Mouse (Mus musculus) embryo, embryonic 10.5 days (tissue): ENCODE data around the gene Gm17349.
"Not testable (repeated sequence)": the region's sequence is repeated elsewhere in the genome, so short reads cannot be mapped to it uniquely, and the experiment has no call there.

ENCODE experiments used
- DNase-seq: peaks from one replicate; pipeline ENCODE4 v3.0.0-alpha.2; 2015; ENCODE audit warnings: low spot score

Gene Gm17349

GRCm38 (mm10) chr15:99705440-99706048, at the start of gene Gm17349:
TSS of gene Gm17349 (minus strand) at chr15:99705490.
- peak; percentile 84 for DNase-seq

- DNase-seq = no peak
Observed at GRCm38 (mm10) chr15:99754204-99754603, 48.9 kb upstream of the Gm17349 start.

GRCm38 (mm10) chr15:99740229-99740628, 34.9 kb upstream of the Gm17349 start:
- DNase-seq = no peak

- no peak for DNase-seq
Observed at GRCm38 (mm10) chr15:99736675-99737074, 31.4 kb upstream of the Gm17349 start.

GRCm38 (mm10) chr15:99735631-99736030, 30.3 kb upstream of the Gm17349 start:
- no peak for DNase-seq

GRCm38 (mm10) chr15:99733186-99733585, 27.9 kb upstream of the Gm17349 start:
- DNase-seq = no peak

- no peak for DNase-seq
Observed at GRCm38 (mm10) chr15:99731678-99732077, 26.4 kb upstream of the Gm17349 start.

- DNase-seq = no peak
Observed at GRCm38 (mm10) chr15:99731167-99731566, 25.9 kb upstream of the Gm17349 start.

- no peak for DNase-seq
Observed at GRCm38 (mm10) chr15:99729056-99729783, 23.9 kb upstream of the Gm17349 start.

- DNase-seq = no peak
Observed at GRCm38 (mm10) chr15:99728211-99728610, 22.9 kb upstream of the Gm17349 start.

- no peak for DNase-seq
Observed at GRCm38 (mm10) chr15:99727525-99727924, 22.2 kb upstream of the Gm17349 start.

- not testable (repeated sequence) for DNase-seq
Observed at GRCm38 (mm10) chr15:99727039-99727438, 21.7 kb upstream of the Gm17349 start.

GRCm38 (mm10) chr15:99726549-99726948, 21.3 kb upstream of the Gm17349 start:
- DNase-seq = no peak

- DNase-seq = peak; percentile 99
Observed at GRCm38 (mm10) chr15:99725341-99726155, 20.3 kb upstream of the Gm17349 start, which contains the start of gene Cox14. TSS of gene Cox14 (plus strand) at chr15:99725618.

- peak; percentile 86 for DNase-seq
Observed at GRCm38 (mm10) chr15:99724292-99725021, 19.2 kb upstream of the Gm17349 start.

- peak; percentile 63 for DNase-seq
Observed at GRCm38 (mm10) chr15:99723515-99724291, 18.4 kb upstream of the Gm17349 start.

- DNase-seq = no peak
Observed at GRCm38 (mm10) chr15:99723120-99723514, 17.8 kb upstream of the Gm17349 start.

GRCm38 (mm10) chr15:99721921-99722743, 16.8 kb upstream of the Gm17349 start:
- DNase-seq = no peak

GRCm38 (mm10) chr15:99719865-99720264, 14.6 kb upstream of the Gm17349 start:
- no peak for DNase-seq

- no peak for DNase-seq
Observed at GRCm38 (mm10) chr15:99718461-99719021, 13.3 kb upstream of the Gm17349 start.
